Mouse (Mus musculus) right cerebral cortex, postnatal 10 days (tissue): ENCODE measurements around the gene Esr1.
"Not testable (repeated sequence)": the region's sequence is repeated elsewhere in the genome, so short reads cannot be mapped to it uniquely, and the experiment has no call there.

Source experiments
- DNase-seq, 2 experiments: peaks; one replicate each; pipeline ENCODE4 v3.0.0; 2021; ENCODE audit warnings: low spot score in 2 of 2

The Esr1 gene

GRCm38 (mm10) chr10:4611386-4612155 lies at the start of gene Esr1:
Gene Esr1, plus strand, starts transcription at chr10:4611593.
- no peak for DNase-seq

GRCm38 (mm10) chr10:4565148-4565547 lies 46.2 kb upstream of the Esr1 start:
- no peak for DNase-seq

GRCm38 (mm10) chr10:4570778-4571177 lies 40.6 kb upstream of the Esr1 start:
- DNase-seq = no peak

GRCm38 (mm10) chr10:4571304-4571703 lies 40.1 kb upstream of the Esr1 start:
- no peak for DNase-seq

GRCm38 (mm10) chr10:4581905-4582304 lies 29.5 kb upstream of the Esr1 start:
- peak in 1 of 2 experiments; percentile 49 for DNase-seq

- DNase-seq = no peak
Measured at GRCm38 (mm10) chr10:4586691-4587090, 24.7 kb upstream of the Esr1 start.

GRCm38 (mm10) chr10:4589576-4589975 lies 21.8 kb upstream of the Esr1 start:
- DNase-seq = no peak

- no peak for DNase-seq
Measured at GRCm38 (mm10) chr10:4590956-4591355, 20.4 kb upstream of the Esr1 start.

- DNase-seq = no peak
Measured at GRCm38 (mm10) chr10:4593828-4594227, 17.6 kb upstream of the Esr1 start.

- DNase-seq = no peak
Measured at GRCm38 (mm10) chr10:4597211-4597610, 14.2 kb upstream of the Esr1 start.

GRCm38 (mm10) chr10:4598244-4598842 lies 13.1 kb upstream of the Esr1 start:
- DNase-seq = peak; percentile 53 to 56

- peak; percentile 50 to 64 for DNase-seq
Measured at GRCm38 (mm10) chr10:4598916-4599315, 12.5 kb upstream of the Esr1 start.

GRCm38 (mm10) chr10:4599591-4599990 lies 11.8 kb upstream of the Esr1 start:
- DNase-seq = no peak

GRCm38 (mm10) chr10:4600796-4601474 lies 10.5 kb upstream of the Esr1 start:
- DNase-seq = no peak

GRCm38 (mm10) chr10:4601612-4602011 lies 9.8 kb upstream of the Esr1 start:
- not testable (repeated sequence) for DNase-seq

- no peak for DNase-seq
Measured at GRCm38 (mm10) chr10:4602466-4602865, 8.9 kb upstream of the Esr1 start.

GRCm38 (mm10) chr10:4604527-4605209 lies 6.7 kb upstream of the Esr1 start:
- no peak for DNase-seq

GRCm38 (mm10) chr10:4610234-4610633 lies 1.2 kb upstream of the Esr1 start:
- DNase-seq = no peak

- DNase-seq = no peak
Measured at GRCm38 (mm10) chr10:4612313-4613036, 1.1 kb downstream of the Esr1 start.

GRCm38 (mm10) chr10:4618026-4618425 lies 6.6 kb downstream of the Esr1 start:
- no peak for DNase-seq

- no peak for DNase-seq
Measured at GRCm38 (mm10) chr10:4618686-4619085, 7.3 kb downstream of the Esr1 start.

- not testable (repeated sequence) for DNase-seq
Measured at GRCm38 (mm10) chr10:4619426-4619825, 8.0 kb downstream of the Esr1 start.
